Mouse (Mus musculus) ES-Bruce4 (cell line): Measurements from ENCODE around the gene 6330409D20Rik. TPM values are rescaled to one million over a fixed set of nuclear protein-coding genes. Genes with fewer than 3 reads are reported as not detected.
A peak's percentile ranks its signal among the peaks of the same experiment; 100 is the strongest.

Experiments used
- H3K27ac ChIP-seq: 2 replicates; pipeline ENCODE4 v1.5.1; 2012; ENCODE audit warnings: low read length, inconsistent platforms; ENCODE audit not compliant: insufficient read depth
- H3K27me3 ChIP-seq: 2 replicates; pipeline ENCODE4 v1.6.1; 2012; ENCODE audit warnings: mild to moderate bottlenecking, low read length, inconsistent platforms; ENCODE audit not compliant: control insufficient read depth, poor library complexity, insufficient read depth, severe bottlenecking
- H3K36me3 ChIP-seq: 2 replicates; pipeline ENCODE4 v1.6.1; 2012; ENCODE audit warnings: inconsistent platforms, mild to moderate bottlenecking, low read length, moderate library complexity; ENCODE audit not compliant: control insufficient read depth, poor library complexity, insufficient read depth, severe bottlenecking
- H3K4me1 ChIP-seq: one replicate; pipeline ENCODE4 v1.8.1; 2011; ENCODE audit warnings: low read length; ENCODE audit not compliant: control insufficient read depth, insufficient read depth
- H3K4me3 ChIP-seq: 2 replicates; pipeline ENCODE4 v1.5.1; 2011; ENCODE audit warnings: low read depth, mild to moderate bottlenecking, low read length
- H3K9ac ChIP-seq: 2 replicates; pipeline ENCODE4 v1.6.1; 2012; ENCODE audit warnings: low read depth, mild to moderate bottlenecking, inconsistent platforms; ENCODE audit not compliant: poor library complexity, severe bottlenecking
- H3K9me3 ChIP-seq: replicated peaks from 2 replicates; pipeline ENCODE4 v1.6.1; 2012; ENCODE audit warnings: mild to moderate bottlenecking, low read length, inconsistent platforms; ENCODE audit not compliant: control insufficient read depth, poor library complexity, insufficient read depth, severe bottlenecking
- CTCF ChIP-seq: IDR thresholded peaks from one replicate; pipeline ENCODE4 v1.8.1; 2011; ENCODE audit warnings: low read depth, low read length
- EP300 ChIP-seq: IDR thresholded peaks from 2 replicates; pipeline ENCODE4 v1.6.1; 2011; ENCODE audit warnings: low read depth, low read length; ENCODE audit not compliant: insufficient read depth
- POLR2A ChIP-seq: IDR thresholded peaks from one replicate; pipeline ENCODE4 v1.8.1; 2011; ENCODE audit warnings: low read length; ENCODE audit not compliant: insufficient read depth
- polyA plus RNA-seq: library from polyadenylated mRNA; stranded (reverse); fragments of >200 nt; gene quantifications from 2 replicates; pipeline ENCODE4 v1.2.4, GENCODE M21; 2011; ENCODE audit warnings: low read depth; ENCODE audit not compliant: missing spikeins, insufficient read depth, insufficient read length

6330409D20Rik gene
- polyA plus RNA-seq, 1 experiment = not detected

GRCm38 (mm10) chr2:32741273-32742172 is 707 bp upstream of the 6330409D20Rik start:
- Histone ChIP-seq H3K27me3 (no peaks in the 10 kb centered on the region), H3K9ac (peak overlapping the region; percentile 27), H3K27ac (no peak overlapping the region), H3K36me3 (no peaks in the 10 kb centered on the region), H3K4me3 (peak overlapping the region; percentile 57), H3K4me1 (no peaks in the 10 kb centered on the region), H3K9me3 (no peaks in the 10 kb centered on the region)
- TF ChIP-seq CTCF (no peak), POLR2A (no peak), EP300 (no peak)

- no peaks in the 10 kb centered on the region for H3K36me3 ChIP-seq
- no peaks in the 10 kb centered on the region for H3K9me3 ChIP-seq
- no peaks in the 10 kb centered on the region for H3K27me3 ChIP-seq
- no peak overlapping the region for H3K4me3 ChIP-seq
- TF ChIP-seq EP300 = no peak
- TF ChIP-seq POLR2A = no peak
- no peak for TF ChIP-seq CTCF
- no peak overlapping the region for H3K9ac ChIP-seq
- no peaks in the 10 kb centered on the region for H3K4me1 ChIP-seq
- no peak overlapping the region for H3K27ac ChIP-seq
These were observed 1.5 kb downstream of the 6330409D20Rik start for GRCm38 (mm10) chr2:32739311-32739710.

GRCm38 (mm10) chr2:32737008-32737407 is 3.8 kb downstream of the 6330409D20Rik start:
- H3K4me3 ChIP-seq = no peak overlapping the region
- no peaks in the 10 kb centered on the region for H3K9me3 ChIP-seq
- no peak overlapping the region for H3K27ac ChIP-seq
- TF ChIP-seq CTCF = no peak
- no peak for TF ChIP-seq POLR2A
- no peak for TF ChIP-seq EP300
- H3K36me3 ChIP-seq = no peaks in the 10 kb centered on the region
- no peaks in the 10 kb centered on the region for H3K27me3 ChIP-seq
- no peaks in the 10 kb centered on the region for H3K4me1 ChIP-seq
- H3K9ac ChIP-seq = no peak overlapping the region

- Histone ChIP-seq H3K9me3 (no peaks in the 10 kb centered on the region), H3K4me1 (no peaks in the 10 kb centered on the region), H3K9ac (no peak overlapping the region), H3K4me3 (no peak overlapping the region), H3K27me3 (no peaks in the 10 kb centered on the region), H3K27ac (no peak overlapping the region), H3K36me3 (no peaks in the 10 kb centered on the region)
- TF ChIP-seq EP300 (no peak), POLR2A (no peak), CTCF (no peak)
These were observed 4.4 kb downstream of the 6330409D20Rik start for GRCm38 (mm10) chr2:32736306-32736829.

- Histone ChIP-seq H3K27ac (no peak overlapping the region), H3K36me3 (no peaks in the 10 kb centered on the region), H3K4me1 (no peaks in the 10 kb centered on the region), H3K27me3 (no peaks in the 10 kb centered on the region), H3K9ac (no peak overlapping the region), H3K4me3 (no peak overlapping the region), H3K9me3 (no peaks in the 10 kb centered on the region)
- TF ChIP-seq CTCF (no peak), POLR2A (no peak), EP300 (no peak)
These were observed 5.9 kb downstream of the 6330409D20Rik start for GRCm38 (mm10) chr2:32734933-32735332.

GRCm38 (mm10) chr2:32734480-32734879 is 6.3 kb downstream of the 6330409D20Rik start:
- Histone ChIP-seq H3K27ac (no peak overlapping the region), H3K9me3 (no peaks in the 10 kb centered on the region), H3K9ac (no peak overlapping the region), H3K4me1 (no peaks in the 10 kb centered on the region), H3K36me3 (no peaks in the 10 kb centered on the region), H3K27me3 (no peaks in the 10 kb centered on the region), H3K4me3 (no peak overlapping the region)
- TF ChIP-seq EP300 (no peak), CTCF (no peak), POLR2A (no peak)
